Mouse (Mus musculus): ENCODE measurements around the gene Egfem1.

The Egfem1 gene

GRCm38 (mm10) chr3:29135176-29136064, 53.6 kb downstream of the Egfem1 start:
- in situ Hi-C loops (cut with MboI), result no loop called here

GRCm38 (mm10) chr3:29136065-29136955, 54.5 kb downstream of the Egfem1 start:
- in situ Hi-C loops (cut with MboI), result no loop called here

GRCm38 (mm10) chr3:29168401-29168800, 86.6 kb downstream of the Egfem1 start:
- in situ Hi-C loops (cut with MboI), result no loop called here

DNA sequence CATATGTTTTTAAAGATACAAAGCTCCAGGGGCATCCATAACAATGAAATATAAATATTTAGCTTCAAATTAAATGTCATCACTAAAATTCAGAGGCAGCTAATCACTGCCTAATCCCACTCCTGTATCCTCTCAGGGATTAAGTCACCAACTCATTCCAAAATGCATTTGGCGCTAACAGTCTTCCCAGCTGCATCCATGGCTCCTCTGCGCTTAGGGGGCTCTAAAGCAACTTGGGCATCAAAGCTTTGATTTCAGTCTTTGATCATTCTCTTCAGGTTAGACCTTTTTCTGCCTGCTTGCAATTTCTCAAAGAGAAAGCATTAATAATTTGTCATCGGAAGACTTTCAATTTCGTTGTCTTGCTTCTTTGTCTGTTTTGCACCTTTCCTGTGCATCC, 87.2 kb downstream of the Egfem1 start:
- in situ Hi-C loops (cut with MboI), result no loop called here

DNA sequence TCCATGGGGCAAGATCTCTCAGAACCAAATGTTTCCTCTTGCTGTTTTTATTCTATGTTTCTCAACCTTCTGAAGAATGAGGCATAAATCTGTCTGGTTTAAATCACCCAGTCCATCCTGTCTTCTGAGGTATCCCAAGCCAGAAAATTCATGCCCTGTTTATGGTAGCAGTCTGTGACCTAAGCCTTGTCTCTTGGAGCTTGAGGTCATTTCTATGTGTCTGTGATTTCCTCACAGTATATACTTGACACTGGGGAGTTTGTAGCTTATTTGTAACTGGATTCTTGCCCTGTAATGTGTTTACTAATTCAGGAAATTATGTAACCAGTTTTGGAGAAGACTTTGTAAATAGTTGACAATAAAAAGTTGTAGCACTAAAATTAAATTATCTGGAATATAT, 95.2 kb downstream of the Egfem1 start:
- in situ Hi-C loops (cut with MboI), result no loop called here

DNA sequence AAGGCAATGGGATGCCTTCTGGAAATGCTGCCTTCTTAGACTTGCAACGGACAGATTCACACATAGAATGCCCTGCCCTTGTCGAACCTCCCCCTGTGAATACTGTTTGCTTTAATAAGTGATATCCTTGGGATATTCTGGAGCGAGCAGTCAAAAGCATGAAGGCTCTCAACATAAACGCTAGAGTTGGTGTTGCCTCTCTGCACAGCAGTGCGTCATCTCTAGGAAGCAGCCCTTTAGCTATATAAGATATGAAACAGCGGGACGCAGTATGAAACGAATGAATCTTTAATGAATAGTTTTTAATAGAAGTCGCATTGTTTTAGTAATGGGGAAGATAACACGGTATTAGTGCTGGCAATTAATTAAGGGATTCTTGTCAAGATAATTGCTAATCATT, 101.2 kb downstream of the Egfem1 start:
- in situ Hi-C loops (cut with MboI), result no loop called here

- in situ Hi-C loops (cut with MboI), result no loop called here
Measured at GRCm38 (mm10) chr3:29183615-29184198, 101.9 kb downstream of the Egfem1 start.

- in situ Hi-C loops (cut with MboI), result no loop called here
Measured at GRCm38 (mm10) chr3:29184486-29185241, 102.8 kb downstream of the Egfem1 start.

DNA sequence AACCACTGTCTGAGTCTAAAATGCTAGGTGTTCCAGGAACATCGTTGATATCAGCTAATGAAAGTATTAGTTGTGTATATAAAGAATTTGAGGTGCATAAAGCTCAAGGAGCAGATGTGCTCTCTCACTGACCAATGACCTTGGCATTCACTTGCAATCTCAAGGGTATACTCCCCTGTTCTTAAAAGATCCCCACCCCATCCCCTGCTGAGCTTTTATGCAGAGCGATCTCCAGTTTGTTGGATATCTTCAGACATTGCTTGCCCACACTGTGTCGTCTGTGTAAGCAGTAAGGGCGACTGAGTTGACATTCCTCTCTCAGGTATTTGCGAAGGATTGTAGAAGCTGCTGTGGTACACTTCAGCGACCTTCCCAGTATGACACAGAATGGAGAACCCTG, 108.4 kb downstream of the Egfem1 start:
- in situ Hi-C loops (cut with MboI), result no loop called here

DNA sequence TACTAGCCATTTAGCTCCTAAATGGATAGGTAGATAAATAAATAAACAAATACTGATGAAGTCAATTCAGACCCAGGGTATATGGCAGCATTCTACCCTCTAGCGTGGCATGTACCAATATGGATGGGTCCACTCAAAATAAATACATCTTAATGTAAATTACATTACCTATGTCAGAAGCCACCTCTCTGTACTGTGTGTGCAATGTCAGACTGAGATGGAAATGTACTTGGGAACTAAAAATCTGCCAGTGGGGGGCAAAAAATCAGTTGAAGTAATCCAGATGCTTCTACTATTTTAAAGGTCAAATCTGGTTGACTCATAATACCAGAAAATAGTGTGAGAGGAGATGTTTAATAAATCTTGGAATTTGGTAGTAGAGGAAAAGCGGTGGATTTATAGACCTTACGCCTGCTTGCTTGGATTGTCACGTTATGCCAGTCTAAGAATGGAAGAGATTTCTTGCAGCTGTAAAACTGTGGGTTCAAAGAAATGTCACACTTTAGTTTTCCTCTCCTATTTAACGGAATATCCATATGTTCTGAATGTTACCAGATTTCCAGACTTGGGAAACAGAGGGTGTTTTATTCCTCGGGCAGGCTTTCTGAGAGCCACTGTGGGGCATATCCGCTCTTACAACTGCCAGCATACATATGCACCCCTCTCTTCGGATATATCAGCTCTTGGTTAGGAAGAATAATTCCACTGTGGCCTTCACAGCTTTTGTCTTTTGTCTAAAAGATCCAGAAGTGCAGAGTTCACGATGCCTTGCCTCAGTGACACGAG, 116.1 kb downstream of the Egfem1 start:
- in situ Hi-C loops (cut with MboI), result no loop called here

- in situ Hi-C loops (cut with MboI), result no loop called here
Measured at GRCm38 (mm10) chr3:29200601-29201000, 118.8 kb downstream of the Egfem1 start.

- in situ Hi-C loops (cut with MboI), result no loop called here
Measured at GRCm38 (mm10) chr3:29202536-29202935, 120.7 kb downstream of the Egfem1 start.

- in situ Hi-C loops (cut with MboI), result no loop called here
Measured at GRCm38 (mm10) chr3:29222414-29222813, 140.6 kb downstream of the Egfem1 start.

DNA sequence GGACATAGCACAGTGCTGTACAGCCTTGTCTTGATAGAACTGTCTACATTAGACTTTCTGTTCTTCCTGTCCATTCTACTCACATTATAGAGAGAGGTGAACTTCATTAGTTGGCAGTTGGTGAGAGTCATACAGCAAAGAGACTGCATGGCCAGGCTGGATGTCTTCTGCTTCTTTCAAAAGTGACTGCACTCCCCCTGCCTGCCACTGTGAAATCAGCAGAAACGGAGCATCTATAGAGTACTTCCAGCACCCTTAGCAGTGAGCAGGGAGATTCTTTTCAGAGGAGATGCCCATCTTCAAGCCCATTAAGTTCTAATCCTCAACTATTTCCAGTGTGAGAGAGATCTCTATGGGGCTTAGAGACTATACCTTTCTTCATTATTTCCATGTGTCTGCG, 147.9 kb downstream of the Egfem1 start:
- in situ Hi-C loops (cut with MboI), result no loop called here

DNA sequence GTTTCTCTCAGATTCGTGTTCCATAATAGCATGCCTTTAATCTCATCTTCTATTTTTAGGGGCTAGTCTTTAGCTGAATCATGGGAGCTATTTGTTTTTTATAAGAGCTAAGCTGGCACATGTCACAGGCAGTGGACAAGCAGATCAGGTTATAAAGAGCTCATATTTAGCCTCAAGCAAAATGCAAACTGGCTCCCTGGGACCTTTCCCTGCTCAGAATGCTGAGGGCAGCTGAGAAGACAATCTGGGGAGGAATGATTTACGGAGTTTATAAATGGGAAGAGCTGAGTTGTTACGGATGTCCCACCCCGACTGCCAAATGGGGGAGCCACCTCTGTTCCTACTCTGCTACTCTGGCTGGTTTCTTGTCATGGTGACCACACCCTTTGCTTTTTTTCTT, 153.7 kb downstream of the Egfem1 start:
- in situ Hi-C loops (cut with MboI), result no loop called here

GRCm38 (mm10) chr3:29236517-29236916, 154.7 kb downstream of the Egfem1 start:
- in situ Hi-C loops (cut with MboI), result no loop called here

- in situ Hi-C loops (cut with MboI), result no loop called here
Measured at GRCm38 (mm10) chr3:29243600-29243999, 161.8 kb downstream of the Egfem1 start.

- in situ Hi-C loops (cut with MboI), result no loop called here
Measured at GRCm38 (mm10) chr3:29291633-29292032, 209.8 kb downstream of the Egfem1 start.

GRCm38 (mm10) chr3:29292251-29292650, 210.4 kb downstream of the Egfem1 start:
- in situ Hi-C loops (cut with MboI), result no loop called here

- in situ Hi-C loops (cut with MboI), result no loop called here
Measured at GRCm38 (mm10) chr3:29293230-29293629, 211.4 kb downstream of the Egfem1 start.

Measured in mature B cell (primary cell).